Mouse (Mus musculus) neural tube, embryonic 12.5 days (tissue): ENCODE results near the gene Myo3a. TPM values are rescaled to one million over a fixed set of nuclear protein-coding genes. Genes with fewer than 3 reads are reported as not detected.

ENCODE experiments used
- microRNA-seq: library from miRNA; unstranded; fragments of <30 nt; microRNA quantifications from one replicate; pipeline ENCODE4, GENCODE M21; 2017
- polyA plus RNA-seq: library from polyadenylated mRNA; unstranded; fragments of >200 nt; fragmentation: Nextera tagmentation; extraction: Ambion mirVana; gene quantifications from 2 replicates; pipeline ENCODE4 v1.2.1, GENCODE M21; 2016

Myo3a gene
- polyA plus RNA-seq, 1 experiment from 2014 or later: not detected

Small RNA genes lying within 50 kb of the gene (microRNA-seq; reads per million reads assigned to microRNA genes)
- gene Gm23636 (not detected), gene Mir3967 (not detected)
